Mouse (Mus musculus) midbrain, embryonic 14.5 days (tissue): ENCODE results near the gene Loxl1. TPM values are rescaled to one million over a fixed set of nuclear protein-coding genes. Genes with fewer than 3 reads are reported as not detected.
A peak's percentile ranks its signal among the peaks of the same experiment; 100 is the strongest.
"Not testable (repeated sequence)": the region's sequence is repeated elsewhere in the genome, so short reads cannot be mapped to it uniquely, and the experiment has no call there.

Experiments
- ATAC-seq: fragments of 200-750 bp; cut with Nextera tagmentation; 2 replicates; pipeline ENCODE4 v1.8.0; 2017; ENCODE audit warnings: moderate number of reproducible peaks, moderate library complexity; ENCODE audit not compliant: low FRiP score, low TSS enrichment
- DNase-seq: peaks from one replicate; pipeline ENCODE4 v3.0.0-alpha.2; 2015
- H3K27ac ChIP-seq: fragments of 300-500 bp; sonication (generic); replicated peaks from 2 replicates; pipeline ENCODE4 v1.5.1; 2014; ENCODE audit warnings: mild to moderate bottlenecking, low read depth, low read length, moderate library complexity
- H3K27me3 ChIP-seq: fragments of 300-500 bp; sonication (generic); 2 replicates; pipeline ENCODE4 v1.6.1; 2014; ENCODE audit warnings: low read length, control low read depth, mixed read lengths; ENCODE audit not compliant: control insufficient read depth, insufficient read depth
- H3K36me3 ChIP-seq: fragments of 300-500 bp; sonication (generic); 2 replicates; pipeline ENCODE4 v1.6.1; 2014; ENCODE audit warnings: low read length, control low read depth; ENCODE audit not compliant: control insufficient read depth, insufficient read depth
- H3K4me1 ChIP-seq: fragments of 300-500 bp; sonication (generic); 2 replicates; pipeline ENCODE4 v1.6.1; 2014; ENCODE audit warnings: mild to moderate bottlenecking, antibody characterized with exemption, low read length, control low read depth; ENCODE audit not compliant: control insufficient read depth, insufficient read depth
- H3K4me2 ChIP-seq: fragments of 300-500 bp; sonication (generic); 2 replicates; pipeline ENCODE4 v1.6.1; 2014; ENCODE audit warnings: mild to moderate bottlenecking, low read length, moderate library complexity
- H3K4me3 ChIP-seq: fragments of 300-500 bp; sonication (generic); replicated peaks from 2 replicates; pipeline ENCODE4 v1.5.1; 2014; ENCODE audit warnings: low read depth, low read length
- H3K9ac ChIP-seq: fragments of 300-500 bp; sonication (generic); replicated peaks from 2 replicates; pipeline ENCODE4 v1.6.1; 2014; ENCODE audit warnings: mild to moderate bottlenecking, low read length, moderate library complexity
- H3K9me3 ChIP-seq: fragments of 300-500 bp; sonication (generic); 2 replicates; pipeline ENCODE4 v1.6.1; 2016; ENCODE audit warnings: low read length, control low read depth, mixed read lengths; ENCODE audit not compliant: control insufficient read depth
- WGBS: fragments of 180-500 bp; shearing (Covaris S2); extraction: QIAGEN DNeasy Blood & Tissue Kit; methylation state at CpG from one replicate; pipeline ENCODE4 v1.1.7; 2014; 5-methylcytosine and 5-hydroxymethylcytosine counted together
- polyA plus RNA-seq: library from polyadenylated mRNA; unstranded; fragments of >200 nt; fragmentation: Nextera tagmentation; extraction: Ambion mirVana; gene quantifications from 2 replicates; pipeline ENCODE4 v1.2.1, GENCODE M21; 2014

Loxl1 gene
- polyA plus RNA-seq, 1 experiment from 2014 or later: 5.6 TPM

- H3K27me3 ChIP-seq: no peaks in the 10 kb centered on the region
Measured at GRCm38 (mm10) chr9:58276346-58276745, 36.6 kb downstream of the Loxl1 start.

GRCm38 (mm10) chr9:58275797-58276196 lies 37.2 kb downstream of the Loxl1 start:
- no peaks in the 10 kb centered on the region for H3K9me3 ChIP-seq
- WGBS: 87% methylated on average over 3 of the region's 3 CpGs
- H3K4me1 ChIP-seq: no peaks in the 10 kb centered on the region
- no peaks in the 10 kb centered on the region for H3K36me3 ChIP-seq
- no peak for ATAC-seq
- no peak overlapping the region for H3K4me3 ChIP-seq
- H3K9ac ChIP-seq: no peak overlapping the region
- no peak overlapping the region for H3K4me2 ChIP-seq
- H3K27ac ChIP-seq: no peak overlapping the region
- no peaks in the 10 kb centered on the region for H3K27me3 ChIP-seq
- DNase-seq: no peak

More at GRCm38 (mm10) chr9:58276346-58276745, 36.6 kb downstream of the Loxl1 start:
- DNase-seq (no peak), ATAC-seq (no peak)
- no peaks in the 10 kb centered on the region for H3K36me3 ChIP-seq
- H3K9ac ChIP-seq: no peak overlapping the region
- no peak overlapping the region for H3K27ac ChIP-seq
- H3K4me3 ChIP-seq: no peak overlapping the region
- WGBS: 62% methylated on average over 5 of the region's 5 CpGs
- no peaks in the 10 kb centered on the region for H3K4me1 ChIP-seq
- H3K4me2 ChIP-seq: no peak overlapping the region
- no peaks in the 10 kb centered on the region for H3K9me3 ChIP-seq

GRCm38 (mm10) chr9:58275115-58275774 lies 37.7 kb downstream of the Loxl1 start:
- 47% methylated on average over 8 of the region's 8 CpGs for WGBS
- H3K4me3 ChIP-seq: no peak overlapping the region
- no peak overlapping the region for H3K27ac ChIP-seq
- H3K9me3 ChIP-seq: no peaks in the 10 kb centered on the region
- no peaks in the 10 kb centered on the region for H3K36me3 ChIP-seq
- no peak overlapping the region for H3K9ac ChIP-seq
- no peak for ATAC-seq
- DNase-seq: peak; percentile 19
- no peaks in the 10 kb centered on the region for H3K4me1 ChIP-seq
- no peaks in the 10 kb centered on the region for H3K27me3 ChIP-seq
- no peak overlapping the region for H3K4me2 ChIP-seq

DNA sequence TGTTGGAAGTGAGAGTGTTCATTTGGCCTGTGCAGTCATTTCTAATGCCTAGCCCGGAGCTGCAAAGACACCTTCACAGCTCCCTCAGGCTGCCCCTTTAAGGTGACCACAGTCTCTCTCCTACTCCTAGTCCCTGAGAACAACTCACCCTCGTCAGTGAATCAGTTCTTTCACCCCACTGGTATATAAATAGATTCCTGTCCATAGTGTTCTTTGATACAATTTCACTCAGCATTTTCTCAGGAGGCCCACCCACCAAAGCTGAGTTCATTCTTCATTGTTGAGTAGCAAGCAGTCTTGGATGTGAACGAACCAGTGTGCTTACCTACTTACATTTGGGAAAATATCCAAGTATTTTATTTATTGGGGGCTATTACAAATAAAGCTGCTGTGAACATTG lies 38.4 kb downstream of the Loxl1 start:
- H3K9me3 ChIP-seq: no peaks in the 10 kb centered on the region
- ATAC-seq: no peak
- H3K36me3 ChIP-seq: no peaks in the 10 kb centered on the region
- H3K4me1 ChIP-seq: no peaks in the 10 kb centered on the region
- H3K4me3 ChIP-seq: no peak overlapping the region
- no peak overlapping the region for H3K9ac ChIP-seq
- H3K27ac ChIP-seq: no peak overlapping the region
- WGBS: 51% methylated on average over 3 of the region's 3 CpGs
- no peaks in the 10 kb centered on the region for H3K27me3 ChIP-seq
- no peak for DNase-seq
- no peak overlapping the region for H3K4me2 ChIP-seq

DNA sequence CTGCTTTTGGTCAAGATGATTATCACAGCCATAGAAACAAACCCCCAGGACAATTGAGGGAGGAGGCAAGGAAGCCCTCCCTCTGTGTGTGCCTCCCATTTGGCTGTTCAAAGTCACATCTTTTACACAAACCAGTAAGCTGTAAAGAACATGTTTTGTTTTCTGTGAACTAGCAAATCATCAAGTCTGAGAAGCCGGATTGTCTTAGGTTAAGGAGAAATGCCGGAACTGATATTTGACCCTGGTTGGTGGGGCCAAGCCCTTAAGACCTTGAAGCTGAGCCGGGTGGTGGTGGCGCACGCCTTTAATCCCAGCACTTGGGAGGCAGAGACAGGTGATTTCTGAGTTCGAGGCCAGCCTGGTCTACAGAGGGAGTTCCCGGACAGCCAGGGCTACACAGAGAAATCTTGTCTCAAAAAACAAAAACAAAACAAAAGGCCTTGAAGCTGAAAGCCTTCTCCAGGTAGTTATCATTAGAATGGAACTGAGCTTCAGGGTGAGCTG lies 38.8 kb downstream of the Loxl1 start:
- H3K27me3 ChIP-seq: no peaks in the 10 kb centered on the region
- H3K27ac ChIP-seq: no peak overlapping the region
- DNase-seq: no peak
- H3K9me3 ChIP-seq: no peaks in the 10 kb centered on the region
- WGBS: 84% methylated on average over 7 of the region's 7 CpGs
- no peak overlapping the region for H3K9ac ChIP-seq
- H3K4me1 ChIP-seq: no peaks in the 10 kb centered on the region
- H3K4me3 ChIP-seq: no peak overlapping the region
- no peak overlapping the region for H3K4me2 ChIP-seq
- no peaks in the 10 kb centered on the region for H3K36me3 ChIP-seq
- no peak for ATAC-seq

DNA sequence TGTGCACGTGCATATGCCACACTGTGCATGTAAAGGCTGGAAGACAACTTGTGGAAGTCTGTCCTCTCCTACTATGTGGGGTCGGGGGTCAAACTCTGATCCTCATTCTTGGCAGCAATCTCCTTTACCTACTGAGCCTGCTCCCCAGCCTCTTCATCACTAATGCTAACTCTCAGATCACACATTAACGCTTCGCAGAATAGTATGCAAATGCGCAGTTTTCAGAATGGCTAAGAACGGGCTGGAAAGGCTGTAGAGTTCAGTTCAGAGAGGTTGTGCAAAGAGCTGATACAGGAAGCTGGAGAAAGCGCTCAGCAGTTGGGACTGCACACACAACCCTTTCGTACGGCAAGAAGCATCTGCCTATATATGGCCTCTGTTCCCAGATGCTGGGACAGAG lies 40.1 kb downstream of the Loxl1 start:
- no peaks in the 10 kb centered on the region for H3K9me3 ChIP-seq
- no peaks in the 10 kb centered on the region for H3K27me3 ChIP-seq
- WGBS: 72% methylated on average over 9 of the region's 9 CpGs
- DNase-seq (no peak), ATAC-seq (no peak)
- no peaks in the 10 kb centered on the region for H3K36me3 ChIP-seq
- no peak overlapping the region for H3K4me2 ChIP-seq
- H3K9ac ChIP-seq: no peak overlapping the region
- H3K4me3 ChIP-seq: no peak overlapping the region
- no peak overlapping the region for H3K27ac ChIP-seq
- no peaks in the 10 kb centered on the region for H3K4me1 ChIP-seq

DNA sequence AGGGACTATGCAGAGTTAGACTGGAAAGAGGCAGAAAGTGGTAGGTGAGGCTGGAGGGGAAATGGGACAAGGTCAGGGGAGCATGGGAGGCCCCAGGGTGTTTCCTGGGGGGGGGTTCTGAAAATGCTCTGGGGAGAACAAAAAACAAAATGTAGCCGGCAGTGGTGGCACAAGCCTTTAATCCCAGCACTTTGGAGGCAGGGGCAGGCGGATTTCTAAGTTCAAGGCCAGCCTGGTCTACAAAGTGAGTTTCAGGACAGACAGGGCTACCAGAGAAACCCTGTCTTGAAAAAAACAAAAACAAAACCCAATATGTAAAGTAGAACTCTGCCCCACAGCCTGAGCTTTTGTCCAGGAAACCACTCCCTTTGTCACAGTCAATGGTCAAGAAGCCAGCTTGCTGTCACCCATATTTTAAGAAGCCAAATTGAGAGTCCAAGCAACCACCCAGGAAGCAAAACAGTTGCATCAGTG lies 40.9 kb downstream of the Loxl1 start:
- ATAC-seq (no peak), DNase-seq (no peak)
- H3K4me2 ChIP-seq: no peak overlapping the region
- no peaks in the 10 kb centered on the region for H3K4me1 ChIP-seq
- 80% methylated on average over 2 of the region's 2 CpGs for WGBS
- no peak overlapping the region for H3K9ac ChIP-seq
- no peaks in the 10 kb centered on the region for H3K9me3 ChIP-seq
- H3K27ac ChIP-seq: no peak overlapping the region
- no peaks in the 10 kb centered on the region for H3K36me3 ChIP-seq
- H3K4me3 ChIP-seq: no peak overlapping the region
- H3K27me3 ChIP-seq: no peaks in the 10 kb centered on the region

- H3K4me3 ChIP-seq, H3K4me2 ChIP-seq, H3K9me3 ChIP-seq, ATAC-seq, DNase-seq, H3K36me3 ChIP-seq, H3K27ac ChIP-seq, H3K27me3 ChIP-seq, H3K9ac ChIP-seq, H3K4me1 ChIP-seq: not testable (repeated sequence)
- 93% methylated on average over 9 of the region's 9 CpGs for WGBS
Measured at GRCm38 (mm10) chr9:58271551-58271950, 41.4 kb downstream of the Loxl1 start.

GRCm38 (mm10) chr9:58271109-58271508 lies 41.9 kb downstream of the Loxl1 start:
- Histone ChIP-seq H3K4me1 (no peaks in the 10 kb centered on the region), H3K9me3 (no peaks in the 10 kb centered on the region), H3K27me3 (no peaks in the 10 kb centered on the region), H3K36me3 (no peaks in the 10 kb centered on the region), H3K27ac (no peak overlapping the region), H3K4me3 (no peak overlapping the region), H3K9ac (no peak overlapping the region), H3K4me2 (no peak overlapping the region)
- ATAC-seq: no peak
- no peak for DNase-seq
- 94% methylated on average over 3 of the region's 3 CpGs for WGBS
